Mouse (Mus musculus): ENCODE results near the gene Rapgef5. TPM values are rescaled to one million over a fixed set of nuclear protein-coding genes. Genes with fewer than 3 reads are reported as not detected.

Rapgef5 gene
- total RNA-seq, 1 experiment, result 9.9 TPM

GRCm38 (mm10) chr12:117653920-117654472 lies 137.7 kb downstream of the Rapgef5 start:
- TF ChIP-seq HCFC1 (IDR thresholded peaks at IDR 0.05; ENCODE audit: borderline replicate concordance, insufficient read depth, low read length), result no peak
- TF ChIP-seq ZNF384 (IDR thresholded peaks at IDR 0.05; ENCODE audit: low read depth, low read length), result no peak
- TF ChIP-seq ZC3H11A (IDR thresholded peaks at IDR 0.05; ENCODE audit: borderline replicate concordance, low read depth, low read length), result no peak
- TF ChIP-seq CHD2 (IDR thresholded peaks at IDR 0.05; ENCODE audit: low read depth, low read length), result no peak
- no peak for TF ChIP-seq MAFK (IDR thresholded peaks at IDR 0.05; ENCODE audit: insufficient read depth, low read depth, low read length)
- Histone ChIP-seq H3K36me3 (ENCODE audit: control insufficient read depth, insufficient read depth, low read length, poor library complexity, severe bottlenecking) (no peaks in the 10 kb centered on the region), H3K4me3 (ENCODE audit: insufficient read depth in 1 of 2, low read depth in 1 of 2, low read length in 2 of 2, poor library complexity in 1 of 2, severe bottlenecking in 1 of 2) (no peak overlapping the region), H3K27ac (ENCODE audit: insufficient read depth, low read depth, low read length, poor library complexity, severe bottlenecking) (no peak overlapping the region), H3K9ac (ENCODE audit: insufficient read depth, low read depth, low read length, poor library complexity, severe bottlenecking) (no peak overlapping the region), H3K4me1 (ENCODE audit: control insufficient read depth in 2 of 2, insufficient read depth in 2 of 2, low read length in 2 of 2, poor library complexity in 1 of 2) (no peaks in the 10 kb centered on the region), H3K9me3 (ENCODE audit: control insufficient read depth, insufficient read depth, low read depth, low read length) (no peaks in the 10 kb centered on the region)
- no peak for DNase-seq (ENCODE audit: low read depth, low spot score)
- in situ Hi-C loops (cut with MboI; ENCODE audit: low sequenced_read_pairs in 2 of 2, unreplicated experiment in 2 of 2), result no loop called here

- in situ Hi-C loops (cut with MboI; ENCODE audit: low sequenced_read_pairs in 2 of 2, unreplicated experiment in 2 of 2), result no loop called here
- TF ChIP-seq ZC3H11A (IDR thresholded peaks at IDR 0.05; ENCODE audit: borderline replicate concordance, low read depth, low read length) (no peak), MAFK (IDR thresholded peaks at IDR 0.05; ENCODE audit: insufficient read depth, low read depth, low read length) (no peak), HCFC1 (IDR thresholded peaks at IDR 0.05; ENCODE audit: borderline replicate concordance, insufficient read depth, low read length) (no peak), CHD2 (IDR thresholded peaks at IDR 0.05; ENCODE audit: low read depth, low read length) (no peak), ZNF384 (IDR thresholded peaks at IDR 0.05; ENCODE audit: low read depth, low read length) (no peak)
- Histone ChIP-seq H3K4me1 (ENCODE audit: control insufficient read depth in 2 of 2, insufficient read depth in 2 of 2, low read length in 2 of 2, poor library complexity in 1 of 2) (peaks cover 2% of the 10 kb centered on the region in 2 experiments; a peak in 2 of 4 replicates), H3K9ac (ENCODE audit: insufficient read depth, low read depth, low read length, poor library complexity, severe bottlenecking) (no peak overlapping the region), H3K27ac (ENCODE audit: insufficient read depth, low read depth, low read length, poor library complexity, severe bottlenecking) (no peak overlapping the region), H3K9me3 (ENCODE audit: control insufficient read depth, insufficient read depth, low read depth, low read length) (no peaks in the 10 kb centered on the region), H3K36me3 (ENCODE audit: control insufficient read depth, insufficient read depth, low read length, poor library complexity, severe bottlenecking) (no peaks in the 10 kb centered on the region), H3K4me3 (ENCODE audit: insufficient read depth in 1 of 2, low read depth in 1 of 2, low read length in 2 of 2, poor library complexity in 1 of 2, severe bottlenecking in 1 of 2) (no peak overlapping the region)
- no peak for DNase-seq (ENCODE audit: low read depth, low spot score)
Observed at GRCm38 (mm10) chr12:117656935-117657334, 140.7 kb downstream of the Rapgef5 start.

- in situ Hi-C loops (cut with MboI; ENCODE audit: low sequenced_read_pairs in 2 of 2, unreplicated experiment in 2 of 2), result no loop called here
- DNase-seq (ENCODE audit: low read depth, low spot score), result no peak
- H3K4me1 ChIP-seq (ENCODE audit: control insufficient read depth in 2 of 2, insufficient read depth in 2 of 2, low read length in 2 of 2, poor library complexity in 1 of 2), result peaks cover 2% of the 10 kb centered on the region in 2 experiments; a peak in 2 of 4 replicates
- no peak overlapping the region for H3K9ac ChIP-seq (ENCODE audit: insufficient read depth, low read depth, low read length, poor library complexity, severe bottlenecking)
- H3K27ac ChIP-seq (ENCODE audit: insufficient read depth, low read depth, low read length, poor library complexity, severe bottlenecking), result no peak overlapping the region
- no peak overlapping the region for H3K4me3 ChIP-seq (ENCODE audit: insufficient read depth in 1 of 2, low read depth in 1 of 2, low read length in 2 of 2, poor library complexity in 1 of 2, severe bottlenecking in 1 of 2)
- no peaks in the 10 kb centered on the region for H3K36me3 ChIP-seq (ENCODE audit: control insufficient read depth, insufficient read depth, low read length, poor library complexity, severe bottlenecking)
- TF ChIP-seq ZNF384 (IDR thresholded peaks at IDR 0.05; ENCODE audit: low read depth, low read length) (no peak), HCFC1 (IDR thresholded peaks at IDR 0.05; ENCODE audit: borderline replicate concordance, insufficient read depth, low read length) (no peak), ZC3H11A (IDR thresholded peaks at IDR 0.05; ENCODE audit: borderline replicate concordance, low read depth, low read length) (no peak), MAFK (IDR thresholded peaks at IDR 0.05; ENCODE audit: insufficient read depth, low read depth, low read length) (no peak), CHD2 (IDR thresholded peaks at IDR 0.05; ENCODE audit: low read depth, low read length) (no peak)
- H3K9me3 ChIP-seq (ENCODE audit: control insufficient read depth, insufficient read depth, low read depth, low read length), result no peaks in the 10 kb centered on the region
Observed at GRCm38 (mm10) chr12:117657766-117658165, 141.5 kb downstream of the Rapgef5 start.

- Histone ChIP-seq H3K36me3 (ENCODE audit: control insufficient read depth, insufficient read depth, low read length, poor library complexity, severe bottlenecking) (no peaks in the 10 kb centered on the region), H3K4me3 (ENCODE audit: insufficient read depth in 1 of 2, low read depth in 1 of 2, low read length in 2 of 2, poor library complexity in 1 of 2, severe bottlenecking in 1 of 2) (no peak overlapping the region), H3K9me3 (ENCODE audit: control insufficient read depth, insufficient read depth, low read depth, low read length) (no peaks in the 10 kb centered on the region), H3K4me1 (ENCODE audit: control insufficient read depth in 2 of 2, insufficient read depth in 2 of 2, low read length in 2 of 2, poor library complexity in 1 of 2) (peaks cover 2 to 3% of the 10 kb centered on the region in 2 experiments; a peak in 2 of 4 replicates), H3K9ac (ENCODE audit: insufficient read depth, low read depth, low read length, poor library complexity, severe bottlenecking) (no peak overlapping the region), H3K27ac (ENCODE audit: insufficient read depth, low read depth, low read length, poor library complexity, severe bottlenecking) (no peak overlapping the region)
- DNase-seq (ENCODE audit: low read depth, low spot score), result no peak
- TF ChIP-seq ZC3H11A (IDR thresholded peaks at IDR 0.05; ENCODE audit: borderline replicate concordance, low read depth, low read length), result no peak
- TF ChIP-seq HCFC1 (IDR thresholded peaks at IDR 0.05; ENCODE audit: borderline replicate concordance, insufficient read depth, low read length), result no peak
- no peak for TF ChIP-seq CHD2 (IDR thresholded peaks at IDR 0.05; ENCODE audit: low read depth, low read length)
- TF ChIP-seq ZNF384 (IDR thresholded peaks at IDR 0.05; ENCODE audit: low read depth, low read length), result no peak
- TF ChIP-seq MAFK (IDR thresholded peaks at IDR 0.05; ENCODE audit: insufficient read depth, low read depth, low read length), result no peak
- in situ Hi-C loops (cut with MboI; ENCODE audit: low sequenced_read_pairs in 2 of 2, unreplicated experiment in 2 of 2), result no loop called here
Observed at GRCm38 (mm10) chr12:117658821-117659220, 142.5 kb downstream of the Rapgef5 start.
